31 mouse cellular contexts compared by ENCODE assay signal in the genomic region with DNA sequence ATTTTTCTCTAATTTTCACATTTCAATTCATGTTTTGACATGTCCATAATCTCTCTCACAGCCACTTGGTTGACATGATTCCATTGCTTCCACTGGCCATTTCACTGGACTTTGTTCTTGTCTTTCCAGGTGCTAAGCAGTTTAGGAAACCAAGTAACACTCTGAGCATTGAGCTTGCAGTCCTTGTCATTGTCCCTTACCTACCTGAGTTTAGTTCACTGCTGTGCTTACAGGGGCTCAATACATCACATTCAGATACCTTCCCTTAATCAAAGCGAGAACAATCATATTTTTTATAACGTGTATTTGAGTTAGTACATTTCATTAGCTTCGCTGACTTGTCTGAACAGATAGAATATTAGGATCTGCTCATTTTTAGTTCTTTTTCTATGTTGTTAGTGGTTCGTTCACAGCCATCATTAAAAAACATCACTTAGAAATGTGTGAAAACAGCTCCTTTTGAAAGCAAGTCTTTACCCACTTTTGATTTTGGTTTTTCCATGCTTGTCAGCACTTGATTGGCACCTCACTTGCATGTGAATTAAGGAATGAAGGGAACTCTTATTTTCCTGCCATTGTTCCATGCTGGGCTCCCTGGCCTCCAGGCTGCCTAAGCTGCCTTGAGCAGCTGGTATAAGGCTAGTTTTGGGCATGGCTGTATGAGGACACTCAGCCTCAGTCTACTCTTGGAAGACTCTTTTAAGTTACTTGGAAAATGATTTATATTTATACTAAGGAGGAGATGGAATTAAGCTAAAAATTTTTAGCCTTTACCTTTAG.
DNase-seq lines count a peak whose midpoint lies in the region; ATAC-seq lines count a peak whose summit lies in the region.
"Had no signal": no experiment of that assay in that cellular context is flagged by ENCODE, and none has a peak within 500 bp of the region (broad histone marks: within the 10 kb centered on the region; RNA-seq: fewer than 3 reads in every experiment).

No protein-coding gene starts in this region.

- H3K4me1 ChIP-seq in hindbrain, embryonic 10.5 days (replicated peaks): peaks cover 43% of the 10 kb centered on the region
- no peaks in the 10 kb centered on the region for H3K4me1 ChIP-seq in hindbrain, embryonic 13.5 days (replicated peaks)
- peaks cover 9% of the 10 kb centered on the region for H3K4me1 ChIP-seq in midbrain, embryonic 12.5 days
- H3K4me1 ChIP-seq in midbrain, embryonic 15.5 days: no peaks in the 10 kb centered on the region
- no peaks in the 10 kb centered on the region; the same call in 1 of the 2 replicates for H3K4me1 ChIP-seq in forebrain, embryonic 14.5 days (ENCODE audit: control insufficient read depth, insufficient read depth, low read length)
- peaks cover 6% of the 10 kb centered on the region; the same call in 1 of the 2 replicates for H3K4me1 ChIP-seq in midbrain, embryonic 14.5 days (ENCODE audit: control insufficient read depth, insufficient read depth, low read length)
- H3K4me1 ChIP-seq: heart, embryonic 10.5 days; heart, embryonic 15.5 days; liver, embryonic 12.5 days; megakaryocyte, embryonic 14.5 days had no signal

- DNase-seq in hindbrain, embryonic 10.5 days (ENCODE audit: low spot score): peak; percentile 26
- DNase-seq in forebrain, embryonic 14.5 days (ENCODE audit: low spot score): peak; percentile 77
- DNase-seq in midbrain, embryonic 14.5 days: peak; percentile 47
- no peak for DNase-seq in adrenal gland, adult (ENCODE audit: inconsistent age in 2 of 2, low spot score in 1 of 2)
- no peak for DNase-seq in spleen, postnatal 10 days (ENCODE audit: low spot score in 2 of 2)
- DNase-seq: adrenal gland, postnatal 25 days; cerebellum, adult 2 months; cerebellum, postnatal 25 days; gastrocnemius, postnatal 14 days; heart, adult 11 months; heart, postnatal 36 days; kidney, adult 8-10 months; kidney, postnatal 4 days; layer of hippocampus, postnatal 36 days; left cerebral cortex, postnatal 4 days; liver, postnatal 0 days; lung, postnatal 4 days; right cerebral cortex, adult 18-20 months; thymus, postnatal 4 days had no signal

- no peak overlapping the region for H3K4me3 ChIP-seq in hindbrain, embryonic 10.5 days
- no peak overlapping the region for H3K4me3 ChIP-seq in hindbrain, embryonic 13.5 days
- no peak overlapping the region for H3K4me3 ChIP-seq in midbrain, embryonic 12.5 days
- H3K4me3 ChIP-seq in midbrain, embryonic 15.5 days: no peak overlapping the region
- no peak overlapping the region for H3K4me3 ChIP-seq in forebrain, embryonic 14.5 days (ENCODE audit: low read depth, low read length)
- H3K4me3 ChIP-seq in midbrain, embryonic 14.5 days (replicated peaks; ENCODE audit: low read depth, low read length): no peak overlapping the region
- H3K4me3 ChIP-seq: erythroblast, embryonic 14.5 days; heart, embryonic 10.5 days; heart, embryonic 15.5 days; liver, embryonic 12.5 days; megakaryocyte, embryonic 14.5 days had no signal

- no peak overlapping the region for H3K4me2 ChIP-seq in hindbrain, embryonic 13.5 days
- no peak overlapping the region for H3K4me2 ChIP-seq in midbrain, embryonic 12.5 days (replicated peaks)
- no peak overlapping the region for H3K4me2 ChIP-seq in midbrain, embryonic 15.5 days
- H3K4me2 ChIP-seq in forebrain, embryonic 14.5 days (ENCODE audit: low read length): no peak overlapping the region
- no peak overlapping the region for H3K4me2 ChIP-seq in midbrain, embryonic 14.5 days (ENCODE audit: low read length)
- H3K4me2 ChIP-seq: heart, embryonic 15.5 days; liver, embryonic 12.5 days had no signal

- peak overlapping the region; percentile 64 for H3K27ac ChIP-seq in hindbrain, embryonic 10.5 days
- no peak overlapping the region for H3K27ac ChIP-seq in hindbrain, embryonic 13.5 days
- peak overlapping the region; percentile 70 for H3K27ac ChIP-seq in midbrain, embryonic 12.5 days (replicated peaks)
- no peak overlapping the region for H3K27ac ChIP-seq in midbrain, embryonic 15.5 days
- H3K27ac ChIP-seq in forebrain, embryonic 14.5 days (ENCODE audit: low read depth, low read length): no peak overlapping the region
- no peak overlapping the region for H3K27ac ChIP-seq in midbrain, embryonic 14.5 days (replicated peaks; ENCODE audit: low read depth, low read length)
- H3K27ac ChIP-seq: heart, embryonic 10.5 days; heart, embryonic 15.5 days; kidney, postnatal 0 days; liver, embryonic 12.5 days had no signal

- no peak overlapping the region for H3K9ac ChIP-seq in hindbrain, embryonic 13.5 days
- H3K9ac ChIP-seq in midbrain, embryonic 12.5 days (replicated peaks): no peak overlapping the region
- no peak overlapping the region for H3K9ac ChIP-seq in midbrain, embryonic 15.5 days
- H3K9ac ChIP-seq in forebrain, embryonic 14.5 days (ENCODE audit: low read length): no peak overlapping the region
- H3K9ac ChIP-seq in midbrain, embryonic 14.5 days (replicated peaks; ENCODE audit: low read length): no peak overlapping the region
- H3K9ac ChIP-seq: heart, embryonic 15.5 days; liver, embryonic 12.5 days; liver, postnatal 0 days had no signal

- 46% methylated on average over 4 of the region's 4 CpGs for WGBS in hindbrain, embryonic 10.5 days
- 61% methylated on average over 4 of the region's 4 CpGs for WGBS in hindbrain, embryonic 13.5 days
- 51% methylated on average over 4 of the region's 4 CpGs for WGBS in midbrain, embryonic 12.5 days
- 39% methylated on average over 4 of the region's 4 CpGs for WGBS in midbrain, embryonic 15.5 days
- WGBS in forebrain, embryonic 14.5 days: 25% methylated on average over 4 of the region's 4 CpGs
- WGBS in midbrain, embryonic 14.5 days: 25% methylated on average over 4 of the region's 4 CpGs

- H3K9me3 ChIP-seq in hindbrain, embryonic 10.5 days: no peaks in the 10 kb centered on the region
- no peaks in the 10 kb centered on the region for H3K9me3 ChIP-seq in hindbrain, embryonic 13.5 days
- 0 out of 2 replicates have a peak, but pooled peaks cover 5% of the 10 kb centered on the region for H3K9me3 ChIP-seq in midbrain, embryonic 12.5 days
- no peaks in the 10 kb centered on the region for H3K9me3 ChIP-seq in midbrain, embryonic 15.5 days
- peaks cover 5% of the 10 kb centered on the region; the same call in 1 of the 2 replicates for H3K9me3 ChIP-seq in forebrain, embryonic 14.5 days (replicated peaks; ENCODE audit: control insufficient read depth, low read length)
- H3K9me3 ChIP-seq in midbrain, embryonic 14.5 days (ENCODE audit: control insufficient read depth, low read length): no peaks in the 10 kb centered on the region
- H3K9me3 ChIP-seq: heart, embryonic 10.5 days; heart, embryonic 15.5 days; liver, embryonic 12.5 days had no signal

- H3K36me3 ChIP-seq in hindbrain, embryonic 10.5 days: no peaks in the 10 kb centered on the region
- no peaks in the 10 kb centered on the region for H3K36me3 ChIP-seq in hindbrain, embryonic 13.5 days
- peaks cover 4% of the 10 kb centered on the region; the same call in 1 of the 2 replicates for H3K36me3 ChIP-seq in midbrain, embryonic 12.5 days
- H3K36me3 ChIP-seq in midbrain, embryonic 15.5 days (replicated peaks): no peaks in the 10 kb centered on the region
- no peaks in the 10 kb centered on the region for H3K36me3 ChIP-seq in forebrain, embryonic 14.5 days (ENCODE audit: control insufficient read depth, insufficient read depth, low read length)
- H3K36me3 ChIP-seq in midbrain, embryonic 14.5 days (ENCODE audit: control insufficient read depth, insufficient read depth, low read length): no peaks in the 10 kb centered on the region
- H3K36me3 ChIP-seq: heart, embryonic 10.5 days; heart, embryonic 15.5 days; liver, embryonic 12.5 days had no signal

- H3K27me3 ChIP-seq in hindbrain, embryonic 10.5 days (ENCODE audit: insufficient read depth, poor library complexity, severe bottlenecking): no peaks in the 10 kb centered on the region
- no peaks in the 10 kb centered on the region for H3K27me3 ChIP-seq in hindbrain, embryonic 13.5 days
- no peaks in the 10 kb centered on the region for H3K27me3 ChIP-seq in midbrain, embryonic 12.5 days
- H3K27me3 ChIP-seq in midbrain, embryonic 15.5 days (replicated peaks): no peaks in the 10 kb centered on the region
- H3K27me3 ChIP-seq in forebrain, embryonic 14.5 days (replicated peaks; ENCODE audit: control insufficient read depth, insufficient read depth, low read length): no peaks in the 10 kb centered on the region
- H3K27me3 ChIP-seq in midbrain, embryonic 14.5 days (ENCODE audit: control insufficient read depth, insufficient read depth, low read length): no peaks in the 10 kb centered on the region
- H3K27me3 ChIP-seq: heart, embryonic 15.5 days; liver, embryonic 12.5 days; megakaryocyte, embryonic 14.5 days; Patski had no signal

- no peak for ATAC-seq in hindbrain, embryonic 13.5 days (ENCODE audit: low FRiP score)
- ATAC-seq in midbrain, embryonic 12.5 days (ENCODE audit: low FRiP score, low read depth): peak; percentile 94
- ATAC-seq in midbrain, embryonic 15.5 days (replicated peaks): no peak
- ATAC-seq in forebrain, embryonic 14.5 days: peak; percentile 92
- peak; percentile 74; the same call in 1 of the 2 replicates for ATAC-seq in midbrain, embryonic 14.5 days (ENCODE audit: low FRiP score, low TSS enrichment)
- ATAC-seq: intestine, embryonic 16.5 days; liver, embryonic 12.5 days; liver, postnatal 0 days; lung, postnatal 0 days; Patski had no signal

Comparison
In these comparisons a context has a peak if more than half of its experiments do, and no peak if none do; other contexts are left out.
1. H3K27ac ChIP-seq: peak in hindbrain, embryonic 10.5 days (single experiment) and midbrain, embryonic 12.5 days (single experiment); none in hindbrain, embryonic 13.5 days (single experiment), midbrain, embryonic 15.5 days (single experiment), forebrain, embryonic 14.5 days (single experiment) and midbrain, embryonic 14.5 days (single experiment).
2. ATAC-seq: peak in midbrain, embryonic 12.5 days (single experiment), forebrain, embryonic 14.5 days (single experiment) and midbrain, embryonic 14.5 days (single experiment); none in hindbrain, embryonic 13.5 days (single experiment) and midbrain, embryonic 15.5 days (single experiment).
3. DNase-seq: peak in hindbrain, embryonic 10.5 days (single experiment), forebrain, embryonic 14.5 days (single experiment) and midbrain, embryonic 14.5 days (single experiment); none in adrenal gland, adult (0 of 2) and spleen, postnatal 10 days (0 of 2).